Mouse (Mus musculus): Measurements from ENCODE around the gene Scn4b. TPM values are rescaled to one million over a fixed set of nuclear protein-coding genes. Genes with fewer than 3 reads are reported as not detected.
A peak's percentile ranks its signal among the peaks of the same experiment; 100 is the strongest.

The Scn4b gene
- 0.28 and 0.49 TPM in 2 replicates for polyA plus RNA-seq (2016; fragmentation: Nextera tagmentation; extraction: Ambion mirVana)

GRCm38 (mm10) chr9:45138191-45139032 is at the start of gene Scn4b:
Gene Scn4b, plus strand, starts transcription at chr9:45138395.
- under 1% methylated on average over 76 of the region's 76 CpGs for WGBS

GRCm38 (mm10) chr9:45090811-45091210 is 47.4 kb upstream of the Scn4b start:
- no peak overlapping the region for H3K9ac ChIP-seq (replicated peaks)
- no peak overlapping the region for H3K27ac ChIP-seq
- peaks cover 6% of the 10 kb centered on the region for H3K4me1 ChIP-seq (replicated peaks)
- no peak overlapping the region for H3K4me2 ChIP-seq
- WGBS, result 74% methylated on average over 3 of the region's 3 CpGs
- H3K27me3 ChIP-seq, result no peaks in the 10 kb centered on the region
- no peak overlapping the region for H3K4me3 ChIP-seq (replicated peaks)
- no peaks in the 10 kb centered on the region for H3K36me3 ChIP-seq
- no peak for ATAC-seq (ENCODE audit: insufficient number of reproducible peaks, insufficient read depth, low FRiP score, low TSS enrichment, low read depth)
- H3K9me3 ChIP-seq, result no peaks in the 10 kb centered on the region

More at GRCm38 (mm10) chr9:45138191-45139032, at the start of gene Scn4b:
- Histone ChIP-seq H3K4me3 (replicated peaks) (peak within 1 kb of the TSS; percentile 47), H3K4me2 (peak within 1 kb of the TSS; percentile 88), H3K4me1 (replicated peaks) (peaks cover 66% of the 10 kb centered on the region), H3K27ac (no peak within 1 kb of the TSS), H3K9ac (replicated peaks) (peak within 1 kb of the TSS; percentile 57), H3K9me3 (no peaks in the 10 kb centered on the region), H3K27me3 (peaks cover 74% of the 10 kb centered on the region), H3K36me3 (no peaks in the 10 kb centered on the region)
- ATAC-seq (ENCODE audit: insufficient number of reproducible peaks, insufficient read depth, low FRiP score, low TSS enrichment, low read depth), result no peak

- Histone ChIP-seq H3K36me3 (no peaks in the 10 kb centered on the region), H3K4me2 (no peak overlapping the region), H3K9me3 (no peaks in the 10 kb centered on the region), H3K4me1 (replicated peaks) (peaks cover 10% of the 10 kb centered on the region), H3K27ac (no peak overlapping the region), H3K9ac (replicated peaks) (no peak overlapping the region), H3K27me3 (no peaks in the 10 kb centered on the region; the same call in 1 of the 2 replicates), H3K4me3 (replicated peaks) (no peak overlapping the region)
- no peak for ATAC-seq (ENCODE audit: insufficient number of reproducible peaks, insufficient read depth, low FRiP score, low TSS enrichment, low read depth)
- 70% methylated on average over 4 of the region's 4 CpGs for WGBS
These were observed 45.6 kb upstream of the Scn4b start for GRCm38 (mm10) chr9:45092641-45093040.

- Histone ChIP-seq H3K27me3 (no peaks in the 10 kb centered on the region; the same call in 1 of the 2 replicates), H3K36me3 (no peaks in the 10 kb centered on the region)
These were observed 42.9 kb upstream of the Scn4b start for GRCm38 (mm10) chr9:45095149-45095937.

GRCm38 (mm10) chr9:45097877-45098276 is 40.3 kb upstream of the Scn4b start:
- Histone ChIP-seq H3K4me3 (replicated peaks) (no peak overlapping the region), H3K27ac (no peak overlapping the region), H3K9me3 (no peaks in the 10 kb centered on the region), H3K4me2 (no peak overlapping the region), H3K36me3 (no peaks in the 10 kb centered on the region), H3K9ac (replicated peaks) (no peak overlapping the region), H3K4me1 (replicated peaks) (peaks cover 14% of the 10 kb centered on the region), H3K27me3 (no peaks in the 10 kb centered on the region; the same call in 1 of the 2 replicates)
- 83% methylated on average over 5 of the region's 5 CpGs for WGBS
- ATAC-seq (ENCODE audit: insufficient number of reproducible peaks, insufficient read depth, low FRiP score, low TSS enrichment, low read depth), result no peak

More at GRCm38 (mm10) chr9:45095149-45095937, 42.9 kb upstream of the Scn4b start:
- no peak overlapping the region for H3K4me3 ChIP-seq (replicated peaks)
- ATAC-seq (ENCODE audit: insufficient number of reproducible peaks, insufficient read depth, low FRiP score, low TSS enrichment, low read depth), result no peak
- peaks cover 10% of the 10 kb centered on the region for H3K4me1 ChIP-seq (replicated peaks)
- H3K4me2 ChIP-seq, result no peak overlapping the region
- WGBS, result 65% methylated on average over 6 of the region's 6 CpGs
- H3K27ac ChIP-seq, result no peak overlapping the region
- H3K9ac ChIP-seq (replicated peaks), result no peak overlapping the region
- no peaks in the 10 kb centered on the region for H3K9me3 ChIP-seq

DNA sequence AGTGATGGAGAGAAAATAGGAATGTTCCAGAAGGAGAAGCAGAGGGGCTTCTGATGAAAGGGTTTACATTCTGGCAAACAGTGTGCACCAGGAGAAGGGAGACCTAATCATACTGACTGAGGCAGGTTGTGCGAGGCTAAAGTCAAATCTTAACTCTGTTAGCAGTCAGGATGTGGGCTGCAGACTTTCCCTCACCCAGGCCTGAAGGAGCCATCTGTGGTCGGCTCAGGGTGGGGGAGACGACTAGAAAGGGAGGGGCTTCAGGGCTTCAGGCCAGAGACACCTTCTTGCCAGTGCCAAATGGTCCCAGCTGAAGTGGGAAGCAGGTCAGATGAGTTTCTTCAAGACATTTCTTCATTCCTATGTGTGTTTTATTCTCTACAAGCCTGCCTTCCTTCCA is 39.8 kb upstream of the Scn4b start:
- Histone ChIP-seq H3K9ac (replicated peaks) (no peak overlapping the region), H3K27me3 (no peaks in the 10 kb centered on the region; the same call in 1 of the 2 replicates), H3K9me3 (no peaks in the 10 kb centered on the region), H3K4me3 (replicated peaks) (no peak overlapping the region), H3K27ac (no peak overlapping the region), H3K4me2 (no peak overlapping the region), H3K4me1 (replicated peaks) (peaks cover 19% of the 10 kb centered on the region), H3K36me3 (no peaks in the 10 kb centered on the region)
- 34% methylated on average over 3 of the region's 3 CpGs for WGBS
- no peak for ATAC-seq (ENCODE audit: insufficient number of reproducible peaks, insufficient read depth, low FRiP score, low TSS enrichment, low read depth)

DNA sequence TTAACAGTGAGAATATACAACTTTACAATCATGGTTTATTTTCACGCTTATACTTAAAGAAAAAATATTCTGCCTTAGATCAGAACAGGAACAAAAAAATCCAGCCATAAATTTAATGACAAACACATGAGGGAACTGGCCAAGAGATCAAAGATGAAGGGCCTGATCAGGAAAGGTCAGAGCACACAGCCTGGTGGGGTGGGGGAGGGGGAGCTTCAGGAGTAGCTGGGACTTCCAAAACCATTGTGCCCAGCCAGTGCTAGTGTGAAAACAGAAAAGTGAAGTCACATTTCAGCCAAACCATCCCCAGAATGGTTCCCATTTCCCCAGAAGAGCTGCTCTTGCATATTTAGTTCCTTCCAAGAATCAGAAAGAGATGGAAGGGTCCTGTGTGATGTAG is 35.7 kb upstream of the Scn4b start:
- peaks cover 9% of the 10 kb centered on the region for H3K4me1 ChIP-seq (replicated peaks)
- H3K4me3 ChIP-seq (replicated peaks), result no peak overlapping the region
- 22% methylated on average over 1 of the region's 1 CpGs for WGBS
- H3K36me3 ChIP-seq, result no peaks in the 10 kb centered on the region
- H3K9me3 ChIP-seq, result no peaks in the 10 kb centered on the region
- 0 out of 2 replicates have a peak overlapping the region, but pooled peaks have one; percentile 7 for H3K27ac ChIP-seq
- H3K4me2 ChIP-seq, result no peak overlapping the region
- ATAC-seq (ENCODE audit: insufficient number of reproducible peaks, insufficient read depth, low FRiP score, low TSS enrichment, low read depth), result no peak
- no peaks in the 10 kb centered on the region for H3K27me3 ChIP-seq
- H3K9ac ChIP-seq (replicated peaks), result no peak overlapping the region

DNA sequence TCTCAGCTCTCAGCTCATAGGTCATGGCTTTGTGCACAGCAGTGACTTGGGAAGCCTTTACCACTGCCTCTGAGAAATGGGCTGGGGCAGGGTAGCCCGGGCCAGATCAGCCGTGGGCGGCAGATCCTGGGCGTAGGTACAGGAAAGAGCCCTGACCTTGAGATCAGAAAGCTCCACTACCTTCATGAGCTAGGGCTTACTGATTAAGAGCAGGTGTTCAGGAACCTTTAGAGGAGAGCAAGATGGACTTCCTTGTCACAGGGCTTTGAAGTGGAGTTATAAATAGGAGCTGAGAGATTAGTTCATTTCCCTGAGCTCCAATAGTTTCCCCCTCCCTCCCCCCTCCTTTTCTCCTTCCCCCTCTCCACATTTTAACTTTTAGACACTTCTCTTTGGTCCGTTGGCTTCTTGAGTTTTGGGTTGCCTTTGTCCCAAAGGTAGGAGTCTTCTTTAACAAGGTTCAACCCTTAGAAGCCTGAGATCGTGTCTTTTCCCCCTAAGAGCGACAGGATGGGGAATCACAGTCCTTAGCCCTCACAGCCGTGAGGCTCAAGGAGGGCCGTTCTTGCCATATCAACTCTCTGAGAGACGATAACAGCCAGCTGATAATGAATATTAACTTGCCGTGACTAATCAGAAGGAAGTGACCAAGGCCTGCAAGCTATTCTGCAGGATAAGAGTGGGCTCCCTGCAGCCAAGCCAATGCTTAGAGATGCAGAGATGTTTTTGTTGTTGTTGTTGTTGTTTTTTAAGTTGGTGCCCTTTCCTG is 34.8 kb upstream of the Scn4b start:
- no peak overlapping the region for H3K9ac ChIP-seq (replicated peaks)
- H3K9me3 ChIP-seq, result no peaks in the 10 kb centered on the region
- no peak overlapping the region for H3K27ac ChIP-seq
- no peak for ATAC-seq (ENCODE audit: insufficient number of reproducible peaks, insufficient read depth, low FRiP score, low TSS enrichment, low read depth)
- H3K4me1 ChIP-seq (replicated peaks), result peaks cover 9% of the 10 kb centered on the region
- H3K4me2 ChIP-seq, result no peak overlapping the region
- H3K36me3 ChIP-seq, result no peaks in the 10 kb centered on the region
- no peak overlapping the region for H3K4me3 ChIP-seq (replicated peaks)
- no peaks in the 10 kb centered on the region for H3K27me3 ChIP-seq
- WGBS, result 16% methylated on average over 11 of the region's 11 CpGs

DNA sequence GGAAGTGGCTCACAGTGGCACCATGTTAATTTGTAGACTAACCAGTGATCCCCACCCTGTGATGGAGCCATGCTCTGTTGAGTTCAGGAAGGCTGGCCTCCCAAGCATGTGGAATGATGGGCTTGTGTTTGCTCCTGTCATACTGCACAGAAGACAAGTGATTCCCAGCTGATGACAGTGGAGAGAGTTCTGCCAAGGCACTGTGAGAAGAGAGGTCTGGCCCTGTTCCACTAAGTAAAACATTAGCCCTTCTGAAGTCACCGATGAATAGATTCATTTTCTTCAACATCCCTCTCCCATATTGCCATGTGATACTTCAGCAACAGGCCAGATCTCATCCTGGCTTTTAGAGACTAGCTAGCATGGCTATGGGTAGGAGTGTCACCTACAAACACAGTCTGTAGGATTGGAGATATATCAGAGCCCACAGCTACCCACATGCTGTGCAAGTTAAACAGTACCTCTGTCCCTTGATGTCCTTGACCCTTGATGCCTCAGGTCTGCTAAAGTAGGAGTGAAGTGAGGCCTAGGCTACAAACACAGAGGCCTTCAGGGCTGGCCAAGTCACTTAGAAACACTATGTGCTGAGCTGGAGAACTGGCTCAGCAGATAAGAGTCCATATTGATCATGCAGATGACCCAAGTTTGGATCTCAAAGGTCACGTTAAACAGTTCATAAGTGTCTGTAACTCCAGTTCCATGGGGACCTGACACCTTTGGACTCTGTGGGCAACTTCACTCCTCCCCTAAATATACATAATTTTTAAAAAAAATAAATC is 32.4 kb upstream of the Scn4b start:
- no peaks in the 10 kb centered on the region for H3K36me3 ChIP-seq
- H3K27me3 ChIP-seq, result no peaks in the 10 kb centered on the region
- H3K4me3 ChIP-seq (replicated peaks), result no peak overlapping the region
- H3K9me3 ChIP-seq, result no peaks in the 10 kb centered on the region
- no peak overlapping the region for H3K4me2 ChIP-seq
- no peak overlapping the region for H3K27ac ChIP-seq
- WGBS, result 93% methylated on average over 2 of the region's 2 CpGs
- no peak overlapping the region for H3K9ac ChIP-seq (replicated peaks)
- ATAC-seq (ENCODE audit: insufficient number of reproducible peaks, insufficient read depth, low FRiP score, low TSS enrichment, low read depth), result no peak
- H3K4me1 ChIP-seq (replicated peaks), result peaks cover 9% of the 10 kb centered on the region

DNA sequence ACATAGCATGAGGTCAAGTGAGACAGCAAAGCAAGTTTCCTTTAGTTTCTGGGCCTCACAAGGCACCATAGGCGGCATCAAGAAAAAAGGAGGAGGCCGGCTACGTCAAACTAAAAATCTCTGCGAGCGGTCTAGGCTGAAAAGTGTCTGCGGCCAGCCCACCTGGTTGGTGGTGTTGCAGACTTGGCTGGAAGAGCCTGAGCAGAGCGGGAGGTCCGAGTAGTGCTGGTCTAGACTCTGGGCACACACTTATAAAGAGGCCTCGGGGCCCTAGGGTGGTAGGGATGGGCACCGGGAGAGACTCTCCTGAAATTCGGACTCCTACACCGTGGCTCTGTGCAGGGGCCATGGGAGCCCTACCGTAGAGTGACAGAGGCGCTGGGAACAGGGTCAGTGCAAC is 22.5 kb upstream of the Scn4b start:
- H3K9ac ChIP-seq (replicated peaks), result peak overlapping the region; percentile 45
- peak overlapping the region; percentile 40 for H3K4me3 ChIP-seq (replicated peaks)
- H3K27ac ChIP-seq, result peak overlapping the region; percentile 62
- ATAC-seq (ENCODE audit: insufficient number of reproducible peaks, insufficient read depth, low FRiP score, low TSS enrichment, low read depth), result peak; percentile 75; the same call in 1 of the 2 replicates
- peak overlapping the region; percentile 65 for H3K4me2 ChIP-seq
- H3K36me3 ChIP-seq, result no peaks in the 10 kb centered on the region
- H3K9me3 ChIP-seq, result no peaks in the 10 kb centered on the region
- no peaks in the 10 kb centered on the region; the same call in 1 of the 2 replicates for H3K27me3 ChIP-seq
- peaks cover 31% of the 10 kb centered on the region for H3K4me1 ChIP-seq (replicated peaks)
- 2% methylated on average over 14 of the region's 14 CpGs for WGBS

All from limb, embryonic 12.5 days (tissue).